Mouse (Mus musculus) gastrocnemius, postnatal 10 days (tissue): ENCODE measurements around the gene Pbx4. TPM values are rescaled to one million over a fixed set of nuclear protein-coding genes. Genes with fewer than 3 reads are reported as not detected.

Source experiments
- DNase-seq: peaks from one replicate; pipeline ENCODE4 v3.0.0; 2021; ENCODE audit warnings: mixed read lengths
- total RNA-seq, 2 experiments: library from RNA; stranded (reverse); gene quantifications; 2 replicates each; pipeline ENCODE4 v1.2.3; 2021

The Pbx4 gene
- total RNA-seq, 2 experiments from 2014 or later: 0.47 to 1.1 TPM

- no peak for DNase-seq
Observed at GRCm38 (mm10) chr8:69809820-69810219, 22.5 kb upstream of the Pbx4 start.

- no peak for DNase-seq
Observed at GRCm38 (mm10) chr8:69814881-69815280, 17.4 kb upstream of the Pbx4 start.

- no peak for DNase-seq
Observed at GRCm38 (mm10) chr8:69815396-69815795, 16.9 kb upstream of the Pbx4 start.

- no peak for DNase-seq
Observed at GRCm38 (mm10) chr8:69820466-69820865, 11.8 kb upstream of the Pbx4 start.

GRCm38 (mm10) chr8:69821971-69822385, 10.3 kb upstream of the Pbx4 start:
- DNase-seq: no peak

- no peak for DNase-seq
Observed at GRCm38 (mm10) chr8:69822386-69823191, 9.7 kb upstream of the Pbx4 start, which contains the start of gene Lpar2. TSS of gene Lpar2 (plus strand) at chr8:69822429.

GRCm38 (mm10) chr8:69826371-69826770, 5.9 kb upstream of the Pbx4 start:
- DNase-seq: no peak

GRCm38 (mm10) chr8:69837057-69837682, 4.9 kb downstream of the Pbx4 start:
- no peak for DNase-seq

GRCm38 (mm10) chr8:69847167-69848065, 15.1 kb downstream of the Pbx4 start:
- no peak for DNase-seq

- DNase-seq: no peak
Observed at GRCm38 (mm10) chr8:69848951-69849350, 16.7 kb downstream of the Pbx4 start.

GRCm38 (mm10) chr8:69849899-69850298, 17.6 kb downstream of the Pbx4 start:
- DNase-seq: no peak

GRCm38 (mm10) chr8:69850926-69851506, 18.7 kb downstream of the Pbx4 start:
- DNase-seq: no peak

- DNase-seq: no peak
Observed at GRCm38 (mm10) chr8:69853869-69854268, 21.6 kb downstream of the Pbx4 start.

GRCm38 (mm10) chr8:69860807-69861206, 28.5 kb downstream of the Pbx4 start:
- DNase-seq: no peak

GRCm38 (mm10) chr8:69861251-69861650, 29.0 kb downstream of the Pbx4 start:
- no peak for DNase-seq

GRCm38 (mm10) chr8:69863387-69864020, 31.2 kb downstream of the Pbx4 start:
- no peak for DNase-seq

GRCm38 (mm10) chr8:69864180-69864579, 31.9 kb downstream of the Pbx4 start:
- DNase-seq: no peak

GRCm38 (mm10) chr8:69867696-69868326, 35.5 kb downstream of the Pbx4 start:
- DNase-seq: no peak

GRCm38 (mm10) chr8:69870003-69870765, 37.9 kb downstream of the Pbx4 start:
- no peak for DNase-seq

GRCm38 (mm10) chr8:69870907-69871306, 38.6 kb downstream of the Pbx4 start:
- no peak for DNase-seq
